Mouse (Mus musculus) neural tube, embryonic 15.5 days (tissue): ENCODE data around the gene Mfsd11. TPM values are rescaled to one million over a fixed set of nuclear protein-coding genes. Genes with fewer than 3 reads are reported as not detected.

Source experiments
- ATAC-seq: fragments of 200-750 bp; cut with Nextera tagmentation; 2 replicates; pipeline ENCODE4 v1.8.0; 2017; ENCODE audit warnings: mild to moderate bottlenecking, moderate TSS enrichment, moderate library complexity; ENCODE audit not compliant: low FRiP score
- H3K27ac ChIP-seq: fragments of 300-500 bp; sonication (generic); replicated peaks from 2 replicates; pipeline ENCODE4 v1.5.1; 2015; ENCODE audit warnings: mild to moderate bottlenecking, inconsistent platforms
- H3K27me3 ChIP-seq: fragments of 300-500 bp; sonication (generic); replicated peaks from 2 replicates; pipeline ENCODE4 v1.6.1; 2015; ENCODE audit warnings: inconsistent platforms
- H3K36me3 ChIP-seq: fragments of 300-500 bp; sonication (generic); 2 replicates; pipeline ENCODE4 v1.6.1; 2015; ENCODE audit warnings: inconsistent platforms
- H3K4me1 ChIP-seq: fragments of 300-500 bp; sonication (generic); 2 replicates; pipeline ENCODE4 v1.6.1; 2015; ENCODE audit warnings: inconsistent platforms
- H3K4me2 ChIP-seq: fragments of 300-500 bp; sonication (generic); 2 replicates; pipeline ENCODE4 v1.6.1; 2015; ENCODE audit warnings: inconsistent platforms, mild to moderate bottlenecking, moderate library complexity
- H3K4me3 ChIP-seq: fragments of 300-500 bp; sonication (generic); replicated peaks from 2 replicates; pipeline ENCODE4 v1.5.1; 2015; ENCODE audit warnings: mild to moderate bottlenecking, inconsistent platforms
- H3K9ac ChIP-seq: fragments of 300-500 bp; sonication (generic); replicated peaks from 2 replicates; pipeline ENCODE4 v1.6.1; 2015; ENCODE audit warnings: mild to moderate bottlenecking, inconsistent platforms
- H3K9me3 ChIP-seq: fragments of 300-500 bp; sonication (generic); replicated peaks from 2 replicates; pipeline ENCODE4 v1.6.1; 2016; ENCODE audit warnings: inconsistent platforms
- WGBS: fragments of 180-500 bp; shearing (Covaris S2); methylation state at CpG from one replicate; pipeline ENCODE4 v1.1.7; 2015; ENCODE audit warnings: mixed read lengths; 5-methylcytosine and 5-hydroxymethylcytosine counted together
- polyA plus RNA-seq: library from polyadenylated mRNA; unstranded; fragments of >200 nt; fragmentation: Nextera tagmentation; extraction: Ambion mirVana; gene quantifications from 2 replicates; pipeline ENCODE4 v1.2.1, GENCODE M21; 2015

Gene Mfsd11
- polyA plus RNA-seq, 1 experiment from 2014 or later, result 51.6 TPM

DNA sequence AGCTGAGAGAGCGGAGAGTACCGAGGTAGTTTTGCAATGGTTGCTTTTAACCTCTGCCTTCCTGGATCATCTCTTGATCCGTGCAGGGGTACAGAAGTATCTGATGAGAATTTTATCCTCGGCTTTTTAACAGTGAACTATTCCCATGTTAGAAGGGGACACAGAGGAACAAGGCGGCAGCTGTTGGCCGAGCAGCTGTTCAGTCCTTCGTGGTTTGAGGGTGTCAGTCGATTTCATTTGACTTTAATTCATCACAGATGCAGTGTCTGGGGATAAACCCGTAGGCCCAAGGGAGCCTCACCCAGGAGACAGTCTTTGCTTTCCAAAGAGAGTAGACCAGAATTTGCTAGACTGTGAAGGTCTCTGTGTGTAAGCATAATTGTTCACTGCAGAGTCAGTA lies 19.3 kb downstream of the Mfsd11 start:
- no peak overlapping the region for H3K9ac ChIP-seq
- no peak for ATAC-seq
- no peak overlapping the region for H3K4me3 ChIP-seq
- H3K36me3 ChIP-seq, result peaks cover 76% of the 10 kb centered on the region
- H3K9me3 ChIP-seq, result no peaks in the 10 kb centered on the region
- no peaks in the 10 kb centered on the region for H3K4me1 ChIP-seq
- no peak overlapping the region for H3K4me2 ChIP-seq
- WGBS, result 92% methylated on average over 9 of the region's 9 CpGs
- H3K27ac ChIP-seq, result no peak overlapping the region
- H3K27me3 ChIP-seq, result no peaks in the 10 kb centered on the region

GRCm38 (mm10) chr11:116873987-116874386 lies 21.7 kb downstream of the Mfsd11 start:
- 91% methylated on average over 20 of the region's 20 CpGs for WGBS
- Histone ChIP-seq H3K27ac (no peak overlapping the region), H3K36me3 (peaks cover 56% of the 10 kb centered on the region), H3K9me3 (no peaks in the 10 kb centered on the region), H3K27me3 (no peaks in the 10 kb centered on the region), H3K9ac (no peak overlapping the region), H3K4me2 (no peak overlapping the region), H3K4me1 (no peaks in the 10 kb centered on the region), H3K4me3 (no peak overlapping the region)
- no peak for ATAC-seq

GRCm38 (mm10) chr11:116878454-116878853 lies 26.2 kb downstream of the Mfsd11 start:
- H3K27ac ChIP-seq, result no peak overlapping the region
- 89% methylated on average over 8 of the region's 8 CpGs for WGBS
- no peak for ATAC-seq
- peaks cover 23% of the 10 kb centered on the region for H3K36me3 ChIP-seq
- no peak overlapping the region for H3K4me3 ChIP-seq
- no peak overlapping the region for H3K4me2 ChIP-seq
- H3K4me1 ChIP-seq, result no peaks in the 10 kb centered on the region
- H3K27me3 ChIP-seq, result no peaks in the 10 kb centered on the region
- no peaks in the 10 kb centered on the region for H3K9me3 ChIP-seq
- H3K9ac ChIP-seq, result no peak overlapping the region

GRCm38 (mm10) chr11:116880839-116881238 lies 28.6 kb downstream of the Mfsd11 start:
- Histone ChIP-seq H3K4me3 (no peak overlapping the region), H3K4me2 (no peak overlapping the region), H3K27ac (no peak overlapping the region), H3K27me3 (peaks cover 4% of the 10 kb centered on the region; the same call in 1 of the 2 replicates), H3K36me3 (peaks cover 2% of the 10 kb centered on the region; the same call in 1 of the 2 replicates), H3K9ac (no peak overlapping the region), H3K9me3 (no peaks in the 10 kb centered on the region), H3K4me1 (peaks cover 6% of the 10 kb centered on the region)
- ATAC-seq, result no peak
- 57% methylated on average over 7 of the region's 7 CpGs for WGBS

DNA sequence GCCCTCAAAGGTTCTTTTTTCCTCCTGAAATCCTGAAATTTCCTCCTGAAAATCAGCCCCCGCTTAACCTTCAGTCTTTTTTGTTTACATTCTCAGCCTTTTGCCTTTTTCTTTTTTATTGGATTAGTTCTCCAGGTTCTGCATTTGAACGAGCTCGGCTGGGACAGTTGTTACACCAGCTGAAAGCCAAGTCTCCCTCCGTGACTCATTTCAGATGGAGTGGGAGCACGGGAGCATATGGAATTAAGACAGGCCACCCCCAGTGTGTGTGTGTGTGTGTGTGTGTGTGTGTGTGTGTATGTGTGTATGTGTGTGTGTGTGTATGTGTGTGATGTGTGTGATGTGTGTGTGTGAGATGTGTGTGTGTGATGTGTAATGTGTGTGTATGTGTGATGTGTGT lies 29.2 kb downstream of the Mfsd11 start:
- Histone ChIP-seq H3K36me3 (no peaks in the 10 kb centered on the region), H3K9me3 (no peaks in the 10 kb centered on the region), H3K27me3 (peaks cover 4% of the 10 kb centered on the region; the same call in 1 of the 2 replicates), H3K4me3 (no peak overlapping the region), H3K4me1 (peaks cover 9% of the 10 kb centered on the region), H3K4me2 (no peak overlapping the region), H3K9ac (no peak overlapping the region), H3K27ac (no peak overlapping the region)
- no peak for ATAC-seq
- WGBS, result 73% methylated on average over 5 of the region's 5 CpGs

DNA sequence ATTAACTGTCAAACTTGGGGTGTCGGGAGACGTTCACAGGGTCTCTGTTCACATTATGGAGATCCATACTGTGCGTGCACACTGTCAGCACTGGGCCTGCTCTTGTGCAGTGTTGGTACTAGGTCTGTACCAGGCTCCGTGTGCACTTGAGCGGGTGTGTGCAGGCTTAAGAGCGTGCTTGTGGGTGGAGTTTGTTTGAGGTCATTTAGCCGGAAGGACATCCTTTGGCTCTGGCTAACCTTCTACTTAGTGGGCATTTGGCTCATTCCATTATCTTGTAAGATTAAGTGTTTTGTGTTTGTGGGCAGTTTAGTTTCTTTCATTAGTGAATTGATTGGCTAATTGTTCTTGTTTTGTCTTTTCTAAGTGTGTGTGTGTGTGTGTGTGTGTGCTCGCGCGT lies 30.2 kb downstream of the Mfsd11 start:
- no peak for ATAC-seq
- Histone ChIP-seq H3K4me1 (peaks cover 9% of the 10 kb centered on the region), H3K4me3 (no peak overlapping the region), H3K27me3 (peaks cover 8% of the 10 kb centered on the region; the same call in 1 of the 2 replicates), H3K9me3 (no peaks in the 10 kb centered on the region), H3K27ac (no peak overlapping the region), H3K4me2 (no peak overlapping the region), H3K9ac (no peak overlapping the region), H3K36me3 (no peaks in the 10 kb centered on the region)
- 78% methylated on average over 10 of the region's 10 CpGs for WGBS

GRCm38 (mm10) chr11:116884061-116884460 lies 31.8 kb downstream of the Mfsd11 start:
- H3K9me3 ChIP-seq, result no peaks in the 10 kb centered on the region
- no peak overlapping the region for H3K4me3 ChIP-seq
- ATAC-seq, result no peak
- H3K9ac ChIP-seq, result no peak overlapping the region
- H3K4me2 ChIP-seq, result no peak overlapping the region
- 86% methylated on average over 6 of the region's 6 CpGs for WGBS
- H3K27ac ChIP-seq, result no peak overlapping the region
- H3K27me3 ChIP-seq, result peaks cover 8% of the 10 kb centered on the region; the same call in 1 of the 2 replicates
- no peaks in the 10 kb centered on the region for H3K36me3 ChIP-seq
- peaks cover 9% of the 10 kb centered on the region for H3K4me1 ChIP-seq

- ATAC-seq, result peak; percentile 68
- Histone ChIP-seq H3K9me3 (no peaks in the 10 kb centered on the region), H3K4me2 (peak overlapping the region; percentile 50), H3K9ac (peak overlapping the region; percentile 14; the same call in 1 of the 2 replicates), H3K4me1 (peaks cover 9% of the 10 kb centered on the region), H3K27ac (no peak overlapping the region), H3K27me3 (peaks cover 8% of the 10 kb centered on the region; the same call in 1 of the 2 replicates), H3K36me3 (no peaks in the 10 kb centered on the region), H3K4me3 (peak overlapping the region; percentile 29)
- 4% methylated on average over 28 of the region's 28 CpGs for WGBS
These were observed 33.3 kb downstream of the Mfsd11 start for GRCm38 (mm10) chr11:116885275-116886151.

- Histone ChIP-seq H3K4me1 (peaks cover 9% of the 10 kb centered on the region), H3K4me2 (no peak overlapping the region), H3K9ac (no peak overlapping the region), H3K27me3 (peaks cover 8% of the 10 kb centered on the region; the same call in 1 of the 2 replicates), H3K9me3 (no peaks in the 10 kb centered on the region), H3K27ac (no peak overlapping the region), H3K4me3 (no peak overlapping the region), H3K36me3 (no peaks in the 10 kb centered on the region)
- ATAC-seq, result no peak
- WGBS, result 64% methylated on average over 5 of the region's 5 CpGs
These were observed 34.9 kb downstream of the Mfsd11 start for GRCm38 (mm10) chr11:116887136-116887535.

DNA sequence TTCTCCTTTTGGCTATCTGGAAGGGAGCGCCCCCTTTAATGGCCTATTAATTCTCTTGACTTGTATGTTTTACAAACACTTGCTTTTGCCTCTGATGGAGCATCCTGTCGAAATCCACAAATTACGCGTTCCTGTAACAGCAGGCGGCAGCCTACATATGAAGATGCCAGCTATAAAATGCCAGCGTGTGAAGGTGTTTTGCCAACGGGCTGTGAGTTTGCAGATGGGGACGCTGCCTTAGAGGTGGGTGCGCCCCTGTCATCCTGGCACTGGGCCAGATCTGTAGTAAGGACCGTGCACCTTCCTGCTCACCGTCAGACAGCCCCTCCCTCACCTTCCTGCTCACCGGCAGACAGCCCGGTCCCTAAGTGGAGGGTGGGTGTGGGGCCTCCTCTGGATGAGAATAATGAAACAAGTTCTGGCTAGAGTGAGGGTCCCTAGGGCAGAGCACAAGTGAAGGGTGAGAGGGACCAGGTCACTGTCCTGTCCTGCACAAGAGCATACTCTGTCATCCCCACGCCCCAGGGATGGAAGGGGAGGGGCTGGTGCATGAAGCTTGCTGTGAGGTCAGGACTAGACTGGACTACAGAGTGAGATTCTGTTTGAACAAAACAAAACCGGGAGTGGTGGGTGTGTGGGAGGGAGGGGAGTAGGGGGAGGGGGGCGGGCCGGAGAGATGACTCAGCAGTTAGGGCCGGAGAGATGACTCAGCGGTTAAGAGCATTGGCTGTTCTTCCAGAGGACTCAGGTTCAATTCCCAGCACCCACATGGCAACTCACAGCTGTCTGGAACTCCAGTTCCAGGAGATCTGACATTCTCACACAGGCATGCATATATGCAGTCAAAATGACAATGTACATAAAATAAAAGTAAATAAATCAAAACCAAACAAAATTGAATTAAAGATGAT lies 41.5 kb downstream of the Mfsd11 start:
- no peak; the same call in 1 of the 2 replicates for ATAC-seq
- no peak overlapping the region for H3K27ac ChIP-seq
- H3K4me2 ChIP-seq, result no peak overlapping the region
- peaks cover 9% of the 10 kb centered on the region; the same call in 1 of the 2 replicates for H3K4me1 ChIP-seq
- no peak overlapping the region for H3K9ac ChIP-seq
- WGBS, result 44% methylated on average over 19 of the region's 19 CpGs
- H3K27me3 ChIP-seq, result no peaks in the 10 kb centered on the region; the same call in 1 of the 2 replicates
- no peak overlapping the region for H3K4me3 ChIP-seq
- H3K9me3 ChIP-seq, result no peaks in the 10 kb centered on the region
- H3K36me3 ChIP-seq, result no peaks in the 10 kb centered on the region

DNA sequence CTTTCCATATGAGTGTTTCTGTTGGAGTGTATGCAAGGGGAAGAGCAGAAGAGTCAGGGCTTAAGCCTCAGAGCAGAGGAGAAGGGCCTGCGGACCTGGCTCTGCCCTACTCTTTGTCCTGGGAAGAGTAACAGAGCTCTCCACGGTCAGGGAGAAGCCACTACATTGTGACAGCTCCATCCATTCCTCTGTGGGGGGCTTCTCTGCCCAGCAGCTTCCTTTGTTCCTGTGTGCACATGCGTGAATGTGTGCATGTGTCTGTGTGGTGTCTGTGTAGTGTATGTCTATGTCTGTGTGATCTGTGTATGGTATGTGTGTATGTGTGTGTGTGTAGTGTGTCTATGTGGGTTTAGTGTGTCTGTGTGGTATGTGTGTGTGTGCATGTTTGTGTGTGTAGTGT lies 43.2 kb downstream of the Mfsd11 start:
- H3K4me2 ChIP-seq, result no peak overlapping the region
- no peaks in the 10 kb centered on the region for H3K27me3 ChIP-seq
- no peak overlapping the region for H3K9ac ChIP-seq
- WGBS, result 61% methylated on average over 3 of the region's 3 CpGs
- H3K9me3 ChIP-seq, result no peaks in the 10 kb centered on the region
- no peak overlapping the region for H3K4me3 ChIP-seq
- no peaks in the 10 kb centered on the region for H3K36me3 ChIP-seq
- no peak overlapping the region for H3K27ac ChIP-seq
- ATAC-seq, result no peak
- H3K4me1 ChIP-seq, result peaks cover 9% of the 10 kb centered on the region; the same call in 1 of the 2 replicates
